Mouse (Mus musculus): ENCODE measurements around the gene Capn12. TPM values are rescaled to one million over a fixed set of nuclear protein-coding genes. Genes with fewer than 3 reads are reported as not detected.
"Not testable (repeated sequence)": the region's sequence is repeated elsewhere in the genome, so short reads cannot be mapped to it uniquely, and the experiment has no call there.

Gene Capn12
- polyA plus RNA-seq, 1 experiment from 2014 or later: 0.54 TPM

- no peak overlapping the region for H3K4me3 ChIP-seq (ENCODE audit: low read length)
- peaks cover 2% of the 10 kb centered on the region; the same call in 1 of the 2 replicates for H3K4me1 ChIP-seq (ENCODE audit: control insufficient read depth, insufficient read depth, low read depth, low read length)
- H3K27ac ChIP-seq (ENCODE audit: low read depth, low read length): no peak overlapping the region
- no peak for ATAC-seq
- no peak overlapping the region for H3K9ac ChIP-seq (ENCODE audit: low read depth, low read length)
- WGBS: 87% methylated on average over 6 of the region's 6 CpGs
- no peaks in the 10 kb centered on the region for H3K36me3 ChIP-seq (ENCODE audit: control insufficient read depth, insufficient read depth, low read length)
- no peaks in the 10 kb centered on the region for H3K27me3 ChIP-seq (replicated peaks; ENCODE audit: control insufficient read depth, insufficient read depth, low read length)
- H3K9me3 ChIP-seq (ENCODE audit: control insufficient read depth, low read length): peaks cover 5% of the 10 kb centered on the region; the same call in 1 of the 2 replicates
- H3K4me2 ChIP-seq (ENCODE audit: low read length): no peak overlapping the region
Measured at GRCm38 (mm10) chr7:28860898-28861297, 20.3 kb upstream of the Capn12 start.

- H3K4me2 ChIP-seq (ENCODE audit: low read length): no peak overlapping the region
- WGBS: 80% methylated on average over 15 of the region's 15 CpGs
- no peak for ATAC-seq
- no peaks in the 10 kb centered on the region for H3K27me3 ChIP-seq (replicated peaks; ENCODE audit: control insufficient read depth, insufficient read depth, low read length)
- no peak overlapping the region for H3K4me3 ChIP-seq (ENCODE audit: low read length)
- peaks cover 2% of the 10 kb centered on the region; the same call in 1 of the 2 replicates for H3K4me1 ChIP-seq (ENCODE audit: control insufficient read depth, insufficient read depth, low read depth, low read length)
- no peak overlapping the region for H3K9ac ChIP-seq (ENCODE audit: low read depth, low read length)
- H3K36me3 ChIP-seq (ENCODE audit: control insufficient read depth, insufficient read depth, low read length): no peaks in the 10 kb centered on the region
- peaks cover 5% of the 10 kb centered on the region; the same call in 1 of the 2 replicates for H3K9me3 ChIP-seq (ENCODE audit: control insufficient read depth, low read length)
- H3K27ac ChIP-seq (ENCODE audit: low read depth, low read length): no peak overlapping the region
Measured at GRCm38 (mm10) chr7:28862817-28863499, 18.3 kb upstream of the Capn12 start.

- Histone ChIP-seq H3K9ac (ENCODE audit: low read depth, low read length) (peak within 1 kb of the TSS; percentile 14; the same call in 1 of the 2 replicates), H3K27me3 (replicated peaks; ENCODE audit: control insufficient read depth, insufficient read depth, low read length) (no peaks in the 10 kb centered on the region), H3K4me2 (ENCODE audit: low read length) (no peak within 1 kb of the TSS), H3K9me3 (ENCODE audit: control insufficient read depth, low read length) (peaks cover 4% of the 10 kb centered on the region; the same call in 1 of the 2 replicates), H3K27ac (ENCODE audit: low read depth, low read length) (no peak within 1 kb of the TSS), H3K4me1 (ENCODE audit: control insufficient read depth, insufficient read depth, low read depth, low read length) (peaks cover 2% of the 10 kb centered on the region; the same call in 1 of the 2 replicates), H3K36me3 (ENCODE audit: control insufficient read depth, insufficient read depth, low read length) (no peaks in the 10 kb centered on the region), H3K4me3 (ENCODE audit: low read length) (no peak within 1 kb of the TSS)
- ATAC-seq: no peak
- WGBS: 78% methylated on average over 6 of the region's 6 CpGs
Measured at GRCm38 (mm10) chr7:28863540-28863939, 17.7 kb upstream of the Capn12 start, which contains the start of gene Lgals7. Lgals7 (plus strand) TSS chr7:28863853.

- H3K36me3 ChIP-seq (ENCODE audit: control insufficient read depth, insufficient read depth, low read length): no peaks in the 10 kb centered on the region
- WGBS: 45% methylated on average over 9 of the region's 9 CpGs
- H3K9me3 ChIP-seq (ENCODE audit: control insufficient read depth, low read length): 0 out of 2 replicates have a peak, but pooled peaks cover 3% of the 10 kb centered on the region
- H3K9ac ChIP-seq (ENCODE audit: low read depth, low read length): peak overlapping the region; percentile 14; the same call in 1 of the 2 replicates
- no peak overlapping the region for H3K4me2 ChIP-seq (ENCODE audit: low read length)
- ATAC-seq: no peak
- no peak overlapping the region for H3K27ac ChIP-seq (ENCODE audit: low read depth, low read length)
- H3K4me1 ChIP-seq (ENCODE audit: control insufficient read depth, insufficient read depth, low read depth, low read length): peaks cover 2% of the 10 kb centered on the region; the same call in 1 of the 2 replicates
- no peak overlapping the region for H3K4me3 ChIP-seq (ENCODE audit: low read length)
- no peaks in the 10 kb centered on the region for H3K27me3 ChIP-seq (replicated peaks; ENCODE audit: control insufficient read depth, insufficient read depth, low read length)
Measured at GRCm38 (mm10) chr7:28864288-28864750, 16.9 kb upstream of the Capn12 start.

- Histone ChIP-seq H3K27me3 (replicated peaks; ENCODE audit: control insufficient read depth, insufficient read depth, low read length) (no peaks in the 10 kb centered on the region), H3K27ac (ENCODE audit: low read depth, low read length) (no peak overlapping the region), H3K4me2 (ENCODE audit: low read length) (peak overlapping the region; percentile 57), H3K4me3 (ENCODE audit: low read length) (peak overlapping the region; percentile 25), H3K36me3 (ENCODE audit: control insufficient read depth, insufficient read depth, low read length) (no peaks in the 10 kb centered on the region), H3K9ac (ENCODE audit: low read depth, low read length) (peak overlapping the region; percentile 39; the same call in 1 of the 2 replicates), H3K9me3 (ENCODE audit: control insufficient read depth, low read length) (0 out of 2 replicates have a peak, but pooled peaks cover 3% of the 10 kb centered on the region), H3K4me1 (ENCODE audit: control insufficient read depth, insufficient read depth, low read depth, low read length) (peaks cover 2% of the 10 kb centered on the region; the same call in 1 of the 2 replicates)
- 48% methylated on average over 33 of the region's 33 CpGs for WGBS
- ATAC-seq: peak; percentile 86
Measured at GRCm38 (mm10) chr7:28865481-28866300, 15.5 kb upstream of the Capn12 start.

GRCm38 (mm10) chr7:28866769-28867507 lies 14.3 kb upstream of the Capn12 start:
- Histone ChIP-seq H3K9ac (ENCODE audit: low read depth, low read length) (no peak overlapping the region), H3K4me3 (ENCODE audit: low read length) (no peak overlapping the region), H3K9me3 (ENCODE audit: control insufficient read depth, low read length) (no peaks in the 10 kb centered on the region), H3K4me2 (ENCODE audit: low read length) (no peak overlapping the region), H3K36me3 (ENCODE audit: control insufficient read depth, insufficient read depth, low read length) (no peaks in the 10 kb centered on the region), H3K27me3 (replicated peaks; ENCODE audit: control insufficient read depth, insufficient read depth, low read length) (no peaks in the 10 kb centered on the region), H3K27ac (ENCODE audit: low read depth, low read length) (no peak overlapping the region), H3K4me1 (ENCODE audit: control insufficient read depth, insufficient read depth, low read depth, low read length) (peaks cover 2% of the 10 kb centered on the region; the same call in 1 of the 2 replicates)
- 92% methylated on average over 28 of the region's 28 CpGs for WGBS
- ATAC-seq: no peak

- not testable (repeated sequence) for H3K27me3 ChIP-seq (replicated peaks; ENCODE audit: control insufficient read depth, insufficient read depth, low read length); H3K4me3 ChIP-seq (ENCODE audit: low read length); H3K9ac ChIP-seq (ENCODE audit: low read depth, low read length); H3K36me3 ChIP-seq (ENCODE audit: control insufficient read depth, insufficient read depth, low read length); H3K9me3 ChIP-seq (ENCODE audit: control insufficient read depth, low read length); H3K27ac ChIP-seq (ENCODE audit: low read depth, low read length); ATAC-seq; H3K4me1 ChIP-seq (ENCODE audit: control insufficient read depth, insufficient read depth, low read depth, low read length)
- 30% methylated on average over 23 of the region's 23 CpGs for WGBS
- peak overlapping the region; percentile 28 for H3K4me2 ChIP-seq (ENCODE audit: low read length)
Measured at GRCm38 (mm10) chr7:28867508-28868340, 13.5 kb upstream of the Capn12 start.
